Mouse (Mus musculus) adrenal gland, adult 18-20 months (tissue): ENCODE measurements around the gene A530084C06Rik. TPM values are rescaled to one million over a fixed set of nuclear protein-coding genes. Genes with fewer than 3 reads are reported as not detected.

ENCODE experiments used
- DNase-seq, 2 experiments: peaks; one replicate each; pipeline ENCODE4 v3.0.0; 2021 to 2022; ENCODE audit warnings: low spot score in 2 of 2
- long read RNA-seq, 2 experiments: library from polyadenylated mRNA; stranded (forward); transcript quantifications; one replicate each; pipeline ENCODE4 v2.0.0; 2021
- total RNA-seq, 2 experiments: library from RNA; stranded (reverse); gene quantifications; 1 replicate in 1 of 2; 2 replicates in 1 of 2; pipeline ENCODE4 v1.2.3; 2021

The A530084C06Rik gene
- not detected for total RNA-seq
- long read RNA-seq, experiment 1 = 0 reads
- long read RNA-seq, experiment 2 = 0 reads

GRCm38 (mm10) chr13:31558521-31559418 lies at the start of gene A530084C06Rik:
Gene A530084C06Rik, minus strand, starts transcription at chr13:31559333.
- peak; percentile 32 to 44 for DNase-seq

GRCm38 (mm10) chr13:31603964-31604363 lies 44.8 kb upstream of the A530084C06Rik start:
- no peak for DNase-seq

DNA sequence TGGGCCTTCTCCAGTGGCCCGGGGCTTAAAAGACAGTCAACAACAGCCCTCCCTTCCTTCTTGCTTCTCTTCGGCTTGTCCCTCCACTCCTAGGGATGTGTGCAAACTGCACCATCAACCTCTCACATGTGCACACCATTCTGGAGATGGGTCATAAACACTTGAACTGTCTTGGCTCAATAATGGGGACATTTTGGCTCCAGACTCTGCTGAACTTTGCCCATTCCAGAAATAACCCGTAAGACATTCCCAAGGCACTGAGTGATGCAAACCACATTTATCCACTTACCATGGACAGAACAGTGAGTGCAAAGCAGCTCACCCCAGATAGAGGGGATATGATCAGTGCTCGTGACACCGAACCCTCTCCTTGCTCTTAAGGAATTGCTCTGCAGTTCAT lies 40.4 kb upstream of the A530084C06Rik start:
- no peak for DNase-seq

DNA sequence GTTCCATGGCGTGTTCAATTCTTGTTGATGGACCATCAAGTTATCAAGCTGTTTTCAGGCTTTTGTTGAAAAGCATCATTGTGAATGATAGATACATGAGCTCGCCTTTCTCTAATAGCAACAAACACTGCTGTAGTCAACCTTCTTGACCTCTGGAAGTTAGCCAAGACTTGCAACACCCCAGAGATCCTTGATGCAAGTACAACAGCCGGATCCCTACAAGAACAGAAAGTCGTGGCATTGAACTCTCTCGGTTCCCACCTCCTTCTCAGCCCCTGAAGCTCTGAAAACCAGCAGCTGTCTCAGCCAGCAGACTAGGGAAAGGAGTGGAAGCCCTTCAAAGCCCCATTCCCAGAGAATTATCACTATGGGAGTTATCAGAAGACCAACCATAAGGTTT lies 28.2 kb upstream of the A530084C06Rik start:
- no peak for DNase-seq

- no peak for DNase-seq
Measured at GRCm38 (mm10) chr13:31579866-31580265, 20.7 kb upstream of the A530084C06Rik start.

GRCm38 (mm10) chr13:31578389-31578788 lies 19.3 kb upstream of the A530084C06Rik start:
- DNase-seq = no peak

GRCm38 (mm10) chr13:31577576-31577975 lies 18.4 kb upstream of the A530084C06Rik start:
- no peak for DNase-seq

GRCm38 (mm10) chr13:31576696-31577095 lies 17.6 kb upstream of the A530084C06Rik start:
- no peak for DNase-seq

DNA sequence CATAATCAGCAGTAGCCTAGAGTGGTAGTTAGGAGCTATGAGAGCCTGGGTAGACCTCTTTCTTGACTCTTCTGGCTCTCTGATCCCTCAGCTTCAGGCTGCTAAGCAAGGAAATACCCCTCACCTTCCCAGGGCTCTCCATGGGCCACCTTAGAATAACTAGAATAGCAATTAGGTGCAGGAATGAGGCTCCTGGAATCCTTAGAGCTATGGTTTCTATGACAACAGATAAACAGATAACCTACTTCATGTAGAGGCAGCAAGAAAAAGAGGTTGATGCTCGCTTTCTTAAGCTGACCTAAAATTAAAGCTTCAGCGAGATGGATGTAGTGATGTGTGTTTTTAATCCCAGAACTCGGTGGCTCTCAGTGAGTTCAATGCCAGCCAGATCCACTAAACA lies 15.5 kb upstream of the A530084C06Rik start:
- DNase-seq = no peak

DNA sequence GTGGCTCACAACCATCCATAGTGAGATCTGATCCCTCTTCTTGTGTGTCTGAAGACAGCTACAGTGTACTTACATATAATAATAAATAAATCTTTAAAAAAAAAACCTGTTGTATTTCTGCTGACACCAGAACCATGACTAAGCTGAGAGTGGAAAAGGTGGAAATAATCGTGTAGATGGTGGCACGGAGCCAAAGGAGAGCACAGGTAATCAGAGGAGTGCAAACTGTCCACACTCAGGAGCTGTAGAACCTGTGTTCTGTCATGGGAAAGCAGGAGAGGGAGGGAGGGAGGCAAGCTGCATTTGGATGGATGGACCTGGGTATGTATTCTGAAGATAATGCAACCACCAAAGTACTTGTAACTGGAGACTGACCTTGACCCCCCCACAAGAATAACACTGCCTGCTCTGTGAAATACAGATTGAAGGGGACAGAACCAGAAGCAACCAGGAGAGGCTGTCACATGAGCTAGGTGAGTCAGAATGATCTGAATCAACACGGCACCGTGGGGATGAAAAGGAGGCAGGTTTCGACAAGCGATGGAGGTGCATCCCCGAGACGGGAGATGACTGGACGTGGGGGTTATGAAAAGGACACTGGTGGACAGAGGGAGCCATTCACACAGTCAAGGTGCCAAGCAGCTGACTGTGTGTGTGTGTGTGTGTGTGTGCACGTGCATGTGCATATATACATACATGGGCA lies 13.8 kb upstream of the A530084C06Rik start:
- no peak for DNase-seq

DNA sequence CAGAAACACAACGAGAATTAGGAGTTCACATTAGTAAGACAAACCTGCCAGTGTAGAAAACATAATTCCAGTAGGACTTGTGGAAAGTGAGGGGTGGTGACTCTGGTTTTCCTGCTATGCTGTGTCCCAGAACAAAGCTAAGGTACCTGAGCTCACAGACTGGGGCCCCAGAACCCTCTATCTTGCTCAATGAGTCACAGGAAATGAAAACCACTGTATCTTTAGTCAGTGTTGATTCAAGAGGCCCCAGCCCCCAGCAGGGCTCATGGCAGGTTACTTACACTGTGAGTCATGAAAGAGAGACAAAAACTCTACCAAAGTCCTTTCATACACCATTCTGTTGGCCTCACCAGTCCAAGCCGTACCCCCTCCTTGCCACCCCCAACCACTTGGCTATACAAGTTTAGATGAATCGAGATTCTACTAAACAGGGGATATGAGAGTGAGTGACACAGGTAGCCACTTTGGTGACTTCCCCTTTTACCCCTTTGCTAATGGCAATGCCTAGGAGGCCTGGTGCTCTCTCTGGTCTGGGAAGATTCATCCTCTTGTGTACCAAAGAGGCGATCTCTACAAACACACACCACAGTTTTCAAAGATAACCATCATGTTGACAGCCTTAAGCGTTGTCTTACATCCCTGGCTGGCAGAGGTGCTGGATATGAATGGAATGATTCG lies 8.6 kb upstream of the A530084C06Rik start:
- no peak for DNase-seq

DNA sequence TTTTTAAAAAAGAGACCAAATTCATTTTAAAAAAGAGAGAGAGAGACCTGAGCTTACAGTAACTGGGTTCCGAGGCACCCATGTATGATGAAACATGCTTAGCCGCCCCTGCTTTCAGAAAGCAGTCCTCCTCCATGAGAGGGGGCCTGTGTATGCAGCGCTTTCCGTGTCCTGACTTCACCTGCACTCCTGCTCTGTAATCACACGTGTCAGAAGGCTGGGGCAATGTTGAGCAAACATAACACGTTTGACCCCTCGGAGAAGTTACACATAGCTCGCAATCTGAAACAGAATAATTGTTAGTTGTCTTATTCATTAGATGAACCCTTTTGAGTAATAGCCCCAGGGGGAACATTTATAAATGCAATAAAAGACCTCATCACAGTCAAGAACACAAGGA lies 8.0 kb upstream of the A530084C06Rik start:
- DNase-seq = no peak

DNA sequence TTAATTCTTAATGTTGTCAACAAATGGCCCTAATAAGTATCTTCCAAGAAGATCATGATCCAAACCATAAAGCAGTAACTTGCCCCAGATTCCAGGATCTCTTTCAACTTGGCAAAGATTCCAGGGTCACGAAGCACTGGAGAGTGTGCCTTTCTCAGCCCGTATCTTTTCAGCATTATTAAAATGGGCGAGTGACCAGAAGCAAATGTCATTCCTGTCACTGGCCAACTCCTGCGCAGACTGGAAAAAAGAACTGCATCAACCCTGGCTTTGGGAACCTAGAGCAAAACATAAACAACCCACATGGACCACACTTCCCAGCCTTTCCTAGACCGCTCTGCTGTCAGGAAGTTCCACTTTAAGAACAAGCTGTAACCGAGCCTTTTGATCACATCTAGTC lies 5.3 kb upstream of the A530084C06Rik start:
- DNase-seq = no peak

DNA sequence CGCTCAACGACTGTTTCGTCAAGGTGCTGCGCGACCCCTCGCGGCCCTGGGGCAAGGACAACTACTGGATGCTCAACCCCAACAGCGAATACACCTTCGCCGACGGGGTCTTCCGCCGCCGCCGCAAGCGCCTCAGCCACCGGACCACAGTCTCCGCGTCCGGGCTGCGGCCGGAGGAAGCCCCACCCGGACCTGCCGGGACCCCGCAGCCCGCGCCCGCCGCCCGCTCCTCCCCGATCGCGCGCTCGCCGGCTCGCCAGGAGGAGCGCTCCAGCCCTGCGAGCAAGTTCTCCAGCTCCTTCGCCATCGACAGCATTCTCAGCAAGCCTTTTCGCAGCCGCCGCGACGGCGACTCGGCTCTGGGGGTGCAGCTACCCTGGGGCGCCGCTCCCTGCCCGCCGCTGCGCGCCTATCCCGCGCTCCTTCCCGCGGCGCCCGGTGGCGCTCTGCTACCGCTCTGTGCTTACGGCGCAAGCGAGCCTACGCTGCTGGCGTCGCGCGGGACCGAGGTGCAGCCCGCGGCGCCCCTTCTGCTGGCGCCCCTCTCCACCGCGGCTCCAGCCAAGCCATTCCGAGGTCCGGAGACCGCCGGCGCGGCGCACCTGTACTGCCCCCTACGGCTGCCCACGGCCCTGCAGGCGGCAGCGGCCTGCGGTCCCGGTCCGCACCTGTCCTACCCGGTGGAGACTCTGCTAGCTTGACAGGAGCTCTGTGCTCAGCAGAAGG lies 449 bp upstream of the A530084C06Rik start:
- peak; percentile 66 to 67 for DNase-seq

DNA sequence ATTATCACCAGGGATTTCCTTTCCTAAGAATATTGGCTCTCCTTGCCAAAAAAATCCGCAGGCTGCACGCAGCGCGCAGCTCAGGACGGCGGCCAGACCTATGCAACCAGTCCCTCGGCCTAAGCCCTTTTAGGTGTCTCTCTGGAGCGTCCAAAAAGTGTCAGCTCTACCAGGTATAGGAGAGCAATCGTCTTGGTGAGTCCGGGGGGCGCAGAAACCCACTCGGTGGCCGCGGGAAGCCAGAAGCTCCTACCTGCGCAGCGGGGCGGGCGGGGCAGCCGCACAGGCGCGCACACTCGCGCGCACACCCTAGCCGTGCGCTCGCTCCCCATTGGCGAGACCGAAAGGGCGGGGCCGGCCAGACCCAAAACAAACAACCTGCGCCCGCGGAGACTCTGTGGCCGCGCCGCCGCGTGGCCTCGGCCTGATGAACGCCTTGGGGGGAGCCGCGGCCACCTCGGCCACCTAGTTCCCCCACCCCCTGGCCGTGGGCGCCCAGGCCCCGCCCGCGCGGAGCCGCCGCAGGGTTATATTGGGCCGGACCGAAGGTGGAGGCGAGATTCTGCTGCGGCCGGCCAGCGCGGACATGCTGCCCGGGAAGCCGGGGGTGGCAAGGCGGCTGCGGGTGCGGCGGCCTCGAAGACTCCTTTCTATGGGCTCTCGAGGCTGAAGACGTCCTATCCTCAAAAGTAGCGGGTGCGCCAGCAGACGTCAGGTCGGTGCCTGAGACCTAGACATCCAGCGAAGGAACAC lies 1.2 kb downstream of the A530084C06Rik start:
- DNase-seq = peak; percentile 40 to 52

- DNase-seq = no peak
Measured at GRCm38 (mm10) chr13:31556964-31557767, 2.0 kb downstream of the A530084C06Rik start.

DNA sequence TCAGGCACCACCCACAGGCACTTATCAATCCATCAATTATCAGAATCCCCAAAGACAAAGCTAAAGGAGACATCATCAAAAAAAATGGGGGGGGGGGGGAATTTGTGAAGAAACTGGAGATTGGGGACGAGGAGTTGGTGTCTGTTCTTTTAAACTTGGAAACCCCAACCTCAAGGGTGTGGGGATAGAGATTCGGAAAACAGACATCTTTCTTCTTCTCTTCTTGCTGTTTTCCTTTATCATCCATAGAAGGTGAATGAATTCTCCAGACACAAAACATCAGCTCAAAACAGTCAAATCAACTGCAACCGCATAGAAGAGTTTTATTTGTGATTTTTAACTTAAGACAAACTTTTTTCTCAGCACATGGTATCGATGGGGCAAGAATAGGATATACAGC lies 3.3 kb downstream of the A530084C06Rik start, which contains the start of gene Foxq1:
TSS of gene Foxq1 (plus strand) at position 301 of the 400 bp plus-strand sequence.
- no peak for DNase-seq

DNA sequence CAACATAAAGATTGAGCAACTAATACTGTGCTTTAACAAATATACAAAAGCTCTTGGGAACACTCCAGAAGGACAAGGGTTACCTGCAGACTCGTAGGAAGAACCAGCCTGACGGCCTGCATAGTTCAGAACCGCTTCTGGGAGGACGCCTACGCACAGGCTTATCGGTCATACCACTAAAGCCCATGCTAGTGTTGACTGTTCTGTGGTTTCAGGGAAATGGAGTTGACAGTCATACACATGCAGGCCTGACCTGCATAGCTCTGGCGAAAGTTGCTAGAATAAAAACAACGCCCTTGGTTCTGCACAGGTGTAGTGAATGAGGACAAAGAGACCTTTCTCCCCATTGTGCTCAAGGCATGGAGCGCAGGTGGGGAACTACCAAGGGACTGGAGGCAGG lies 11.5 kb downstream of the A530084C06Rik start:
- no peak for DNase-seq

GRCm38 (mm10) chr13:31547204-31547603 lies 11.9 kb downstream of the A530084C06Rik start:
- DNase-seq = no peak
